21 mouse cellular contexts compared by ENCODE assay signal in the genomic region with DNA sequence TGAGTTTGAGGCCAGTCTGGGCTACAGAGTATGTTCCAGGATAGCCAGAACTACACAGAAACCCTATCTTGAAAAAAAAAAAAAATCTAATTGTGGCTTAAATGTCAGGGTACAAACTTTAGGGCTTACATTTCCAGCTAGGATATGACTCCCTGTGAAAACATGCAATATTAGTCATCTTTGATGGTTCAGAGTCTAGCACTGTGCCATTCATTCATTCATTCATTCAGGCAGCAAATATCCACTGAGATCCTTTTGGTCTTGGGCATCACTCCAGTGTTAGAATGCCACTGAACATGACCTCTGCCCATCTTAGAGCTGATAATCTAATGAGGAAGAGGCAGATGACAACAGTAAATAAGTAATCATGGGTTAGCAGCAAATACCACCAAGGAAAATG. TPM values are rescaled to one million over a fixed set of nuclear protein-coding genes. Genes with fewer than 3 reads are reported as not detected.
DNase-seq lines count a peak whose midpoint lies in the region; ATAC-seq and TF ChIP-seq lines count a peak whose summit lies in the region.
"Had no signal": no experiment of that assay in that cellular context is flagged by ENCODE, and none has a peak within 500 bp of the region (broad histone marks: within the 10 kb centered on the region; RNA-seq: fewer than 3 reads in every experiment).

No protein-coding gene starts in this region.

- no peak overlapping the region for H3K4me3 ChIP-seq in heart, embryonic 13.5 days
- peak overlapping the region; percentile 85 for H3K4me3 ChIP-seq in megakaryocyte, embryonic 14.5 days (replicated peaks)
- H3K4me3 ChIP-seq in brown adipose tissue, adult 24 weeks (ENCODE audit: insufficient read depth, low read depth, low read length) = no peak overlapping the region
- H3K4me3 ChIP-seq in hindbrain, embryonic 14.5 days (replicated peaks; ENCODE audit: low read length) = no peak overlapping the region
- no peak overlapping the region for H3K4me3 ChIP-seq in cerebellum, adult 2 months (replicated peaks; ENCODE audit: insufficient read depth, low read depth, low read length)
- H3K4me3 ChIP-seq: embryonic facial prominence, embryonic 10.5 days; forebrain, embryonic 10.5 days; hindbrain, embryonic 13.5 days; limb, embryonic 12.5 days had no signal

- no peak overlapping the region for H3K4me2 ChIP-seq in heart, embryonic 13.5 days
- H3K4me2 ChIP-seq in hindbrain, embryonic 14.5 days (replicated peaks) = no peak overlapping the region
- H3K4me2 ChIP-seq: hindbrain, embryonic 13.5 days; limb, embryonic 12.5 days had no signal

- no peak for TF ChIP-seq POLR2A in cerebellum, adult 2 months (IDR thresholded peaks at IDR 0.05; ENCODE audit: borderline replicate concordance, insufficient read depth, low read length)

- no peaks in the 10 kb centered on the region for H3K9me3 ChIP-seq in heart, embryonic 13.5 days
- no peaks in the 10 kb centered on the region for H3K9me3 ChIP-seq in megakaryocyte, embryonic 14.5 days
- H3K9me3 ChIP-seq in hindbrain, embryonic 14.5 days (ENCODE audit: control insufficient read depth, low read length) = no peaks in the 10 kb centered on the region
- H3K9me3 ChIP-seq: embryonic facial prominence, embryonic 10.5 days; forebrain, embryonic 10.5 days; G1E; hindbrain, embryonic 13.5 days; limb, embryonic 12.5 days had no signal

- H3K9ac ChIP-seq in heart, embryonic 13.5 days = no peak overlapping the region
- H3K9ac ChIP-seq in hindbrain, embryonic 14.5 days = no peak overlapping the region
- H3K9ac ChIP-seq: hindbrain, embryonic 13.5 days; limb, embryonic 12.5 days had no signal

- DNase-seq in heart, postnatal 25 days (ENCODE audit: low spot score) = no peak
- DNase-seq in splenic B cell, adult 2 months (ENCODE audit: low read depth, low spot score) = peak; percentile 4
- no peak for DNase-seq in hindbrain, embryonic 14.5 days (ENCODE audit: low spot score)
- no peak for DNase-seq in cerebellum, adult 2 months
- DNase-seq: cerebellum, postnatal 10 days; gastrocnemius, postnatal 10 days; heart, postnatal 14 days; kidney, adult 2 months; lung, postnatal 14 days; thymus, postnatal 14 days had no signal

- peaks cover 85% of the 10 kb centered on the region for H3K4me1 ChIP-seq in heart, embryonic 13.5 days
- H3K4me1 ChIP-seq in megakaryocyte, embryonic 14.5 days = peaks cover 92% of the 10 kb centered on the region
- H3K4me1 ChIP-seq in brown adipose tissue, adult 24 weeks (ENCODE audit: control insufficient read depth, insufficient read depth, insufficient read length, low read length) = peaks cover 28% of the 10 kb centered on the region
- H3K4me1 ChIP-seq in hindbrain, embryonic 14.5 days (replicated peaks; ENCODE audit: control insufficient read depth, insufficient read depth, low read length) = peaks cover 56% of the 10 kb centered on the region
- H3K4me1 ChIP-seq in cerebellum, adult 2 months (ENCODE audit: control insufficient read depth, insufficient read depth, low read length) = peaks cover 23% of the 10 kb centered on the region

- TF ChIP-seq CTCF in cerebellum, adult 2 months (IDR thresholded peaks at IDR 0.05; ENCODE audit: borderline replicate concordance, insufficient read depth, low read depth, low read length) = no peak

- no peak for ATAC-seq in heart, embryonic 13.5 days (ENCODE audit: extremely low read depth, insufficient number of reproducible peaks, low FRiP score, low TSS enrichment)
- no peak for ATAC-seq in megakaryocyte, adult 5-6 weeks (ENCODE audit: poor library complexity, severe bottlenecking)
- no peak for ATAC-seq in hindbrain, embryonic 14.5 days (ENCODE audit: low FRiP score)
- ATAC-seq: forebrain, embryonic 16.5 days; midbrain, embryonic 16.5 days had no signal

- peak overlapping the region; percentile 90; the same call in 1 of the 2 replicates for H3K27ac ChIP-seq in heart, embryonic 13.5 days (replicated peaks)
- peak overlapping the region; percentile 35; the same call in 1 of the 2 replicates for H3K27ac ChIP-seq in brown adipose tissue, adult 24 weeks (replicated peaks; ENCODE audit: low read depth, low read length)
- H3K27ac ChIP-seq in hindbrain, embryonic 14.5 days = no peak overlapping the region
- no peak overlapping the region for H3K27ac ChIP-seq in cerebellum, adult 2 months (ENCODE audit: insufficient read depth, low read length)
- H3K27ac ChIP-seq: limb, embryonic 12.5 days had no signal

- H3K27me3 ChIP-seq in heart, embryonic 13.5 days (replicated peaks) = no peaks in the 10 kb centered on the region
- H3K27me3 ChIP-seq in megakaryocyte, embryonic 14.5 days (replicated peaks) = no peaks in the 10 kb centered on the region
- H3K27me3 ChIP-seq in splenic B cell, adult 2 months (ENCODE audit: control insufficient read depth, insufficient read depth, low read length, poor library complexity, severe bottlenecking) = no peaks in the 10 kb centered on the region
- H3K27me3 ChIP-seq in hindbrain, embryonic 14.5 days (ENCODE audit: control insufficient read depth, insufficient read depth, low read length) = no peaks in the 10 kb centered on the region
- no peaks in the 10 kb centered on the region for H3K27me3 ChIP-seq in cerebellum, adult 2 months (ENCODE audit: control insufficient read depth, insufficient read depth, low read length)
- H3K27me3 ChIP-seq: hindbrain, embryonic 13.5 days; limb, embryonic 12.5 days had no signal

- intact Hi-C loops in heart, postnatal 25 days (cut with DNase I) = loop anchor here (1.0 kb wide), 1 partner anchor 16 kb away; no protein-coding TSS in a partner anchor

- peaks cover 9% of the 10 kb centered on the region for H3K36me3 ChIP-seq in heart, embryonic 13.5 days
- H3K36me3 ChIP-seq in megakaryocyte, embryonic 14.5 days (replicated peaks; ENCODE audit: low read length) = peaks cover 13% of the 10 kb centered on the region
- H3K36me3 ChIP-seq in splenic B cell, adult 2 months (ENCODE audit: control insufficient read depth, insufficient read depth, low read length, poor library complexity, severe bottlenecking) = no peaks in the 10 kb centered on the region; the same call in 1 of the 2 replicates
- H3K36me3 ChIP-seq in hindbrain, embryonic 14.5 days (replicated peaks; ENCODE audit: control insufficient read depth, insufficient read depth) = peaks cover 7% of the 10 kb centered on the region; the same call in 1 of the 2 replicates

RNA-seq across cellular contexts. Expression of gene Trim8, which starts 20.2 kb away (rescaled TPM):
- 13.2 and 13.9 TPM in 2 replicates for polyA plus RNA-seq in heart, embryonic 13.5 days (2015; fragmentation: Nextera tagmentation; extraction: Ambion mirVana)
- 10 to 100 TPM; 37.3 to 40.6 TPM for total RNA-seq in heart, postnatal 25 days (2021)
- 207 and 435 TPM in 2 replicates for polyA plus RNA-seq in megakaryocyte, embryonic 14.5 days (2012; ENCODE audit: insufficient read depth, low replicate concordance)
- 14.1 and 18.2 TPM in 2 replicates for total RNA-seq in megakaryocyte, adult 5-6 weeks (2015)
- 18.0 and 20.1 TPM in 2 replicates for total RNA-seq in megakaryocyte, adult 5-6 weeks (2017)
- 12.4 and 17.4 TPM in 2 replicates for polyA plus RNA-seq in brown adipose tissue, adult 24 weeks (2012; ENCODE audit: insufficient read depth, insufficient read length, missing spikeins)
- 37.5 and 39.4 TPM in 2 replicates for polyA plus RNA-seq in hindbrain, embryonic 14.5 days (2014; fragmentation: Nextera tagmentation; extraction: Ambion mirVana)
- polyA plus RNA-seq in cerebellum, adult 2 months (2012; rRNA removed) = 40.3 and 43.4 TPM in 2 replicates

RNA-seq across cellular contexts. Expression of gene Arl3, which starts 51.3 kb away (rescaled TPM):
- polyA plus RNA-seq in heart, embryonic 13.5 days (2015; fragmentation: Nextera tagmentation; extraction: Ambion mirVana) = 82.1 and 97.1 TPM in 2 replicates
- total RNA-seq in heart, postnatal 25 days (2021) = 10 to 100 TPM; 33.2 to 37.0 TPM
- 5.8 and 22.9 TPM in 2 replicates for polyA plus RNA-seq in megakaryocyte, embryonic 14.5 days (2012; ENCODE audit: insufficient read depth, low replicate concordance)
- total RNA-seq in megakaryocyte, adult 5-6 weeks (2015) = 13.5 and 15.7 TPM in 2 replicates
- total RNA-seq in megakaryocyte, adult 5-6 weeks (2017) = 13.2 and 21.6 TPM in 2 replicates
- polyA plus RNA-seq in brown adipose tissue, adult 24 weeks (2012; ENCODE audit: insufficient read depth, insufficient read length, missing spikeins) = 44.9 and 58.1 TPM in 2 replicates
- 130 and 141 TPM in 2 replicates for polyA plus RNA-seq in hindbrain, embryonic 14.5 days (2014; fragmentation: Nextera tagmentation; extraction: Ambion mirVana)
- 205 and 227 TPM in 2 replicates for polyA plus RNA-seq in cerebellum, adult 2 months (2012; rRNA removed)

RNA-seq across cellular contexts. Expression of gene Sfxn2, which starts 51.5 kb away (rescaled TPM):
- 8.1 and 9.1 TPM in 2 replicates for polyA plus RNA-seq in heart, embryonic 13.5 days (2015; fragmentation: Nextera tagmentation; extraction: Ambion mirVana)
- total RNA-seq in heart, postnatal 25 days (2021) = 1 to 10 TPM; 3.1 to 4.2 TPM
- 0.38 TPM in 1 of 2 replicates, not detected in the other for polyA plus RNA-seq in megakaryocyte, embryonic 14.5 days (2012; ENCODE audit: insufficient read depth, low replicate concordance)
- total RNA-seq in megakaryocyte, adult 5-6 weeks (2015) = 5.2 and 6.6 TPM in 2 replicates
- total RNA-seq in megakaryocyte, adult 5-6 weeks (2017) = 7.7 and 9.6 TPM in 2 replicates
- polyA plus RNA-seq in brown adipose tissue, adult 24 weeks (2012; ENCODE audit: insufficient read depth, insufficient read length, missing spikeins) = 3.8 and 6.4 TPM in 2 replicates
- polyA plus RNA-seq in hindbrain, embryonic 14.5 days (2014; fragmentation: Nextera tagmentation; extraction: Ambion mirVana) = 7.2 and 8.4 TPM in 2 replicates
- polyA plus RNA-seq in cerebellum, adult 2 months (2012; rRNA removed) = 7.0 and 7.7 TPM in 2 replicates

Comparison
In these comparisons a context has a peak if more than half of its experiments do, and no peak if none do; other contexts are left out.
1. H3K27ac ChIP-seq: peak in heart, embryonic 13.5 days (single experiment) and brown adipose tissue, adult 24 weeks (single experiment); none in hindbrain, embryonic 14.5 days (single experiment) and cerebellum, adult 2 months (single experiment).